Mouse (Mus musculus) macrophage (primary cell): ENCODE results near the gene Parvb. TPM values are rescaled to one million over a fixed set of nuclear protein-coding genes. Genes with fewer than 3 reads are reported as not detected.

Source experiments
- H3K27ac ChIP-seq: fragments of 350-480 bp; formaldehyde crosslinking; 2 replicates; pipeline ENCODE4 v1.9.0; 2021
- H3K36me3 ChIP-seq: fragments of 350-480 bp; formaldehyde crosslinking; 2 replicates; pipeline ENCODE4 v1.9.0; 2021; ENCODE audit errors: inconsistent target
- H3K4me3 ChIP-seq: fragments of 350-480 bp; formaldehyde crosslinking; 2 replicates; pipeline ENCODE4 v1.9.0; 2021; ENCODE audit errors: inconsistent target
- H3K79me2 ChIP-seq: fragments of 350-480 bp; formaldehyde crosslinking; 2 replicates; pipeline ENCODE4 v1.9.0; 2021; ENCODE audit errors: inconsistent target
- WGBS: methylation state at CpG from one replicate; pipeline ENCODE4 v1.1.7; 2026; ENCODE audit warnings: inconsistent platforms; ENCODE audit not compliant: missing documents; 5-methylcytosine and 5-hydroxymethylcytosine counted together
- polyA plus RNA-seq: library from polyadenylated mRNA; stranded (reverse); fragments of 250-400 nt; gene quantifications from 3 replicates; pipeline ENCODE4 v1.2.4, GENCODE M21; 2018; ENCODE audit warnings: inconsistent platforms
- total RNA-seq, 78 experiments: library from RNA; depleted of rRNA; stranded (reverse); fragments of 250-400 nt; gene quantifications; 1 replicate in 9 of 78; 2 replicates in 24 of 78; 3 replicates in 43 of 78; 4 replicates in 2 of 78; pipeline ENCODE4 v1.2.4; 2018; ENCODE audit warnings: inconsistent platforms in 56 of 78

The Parvb gene
- total RNA-seq (2018; cell fraction: chromatin; rRNA removed), result 100 to 1,000 TPM in 4 of 26 experiments, 10 to 100 TPM in 22; 28.7 to 170 (median 47.6) TPM
- total RNA-seq (2018; cell fraction: cytosol; rRNA removed), result 10 to 100 TPM; 20.1 to 49.7 (median 33.8) TPM
- total RNA-seq (2018; cell fraction: nucleus; rRNA removed), result 10 to 100 TPM; 19.9 to 79.4 (median 36.2) TPM
- polyA plus RNA-seq, result 29.1 to 51.0 TPM (median 42.1 TPM) in 3 replicates

DNA sequence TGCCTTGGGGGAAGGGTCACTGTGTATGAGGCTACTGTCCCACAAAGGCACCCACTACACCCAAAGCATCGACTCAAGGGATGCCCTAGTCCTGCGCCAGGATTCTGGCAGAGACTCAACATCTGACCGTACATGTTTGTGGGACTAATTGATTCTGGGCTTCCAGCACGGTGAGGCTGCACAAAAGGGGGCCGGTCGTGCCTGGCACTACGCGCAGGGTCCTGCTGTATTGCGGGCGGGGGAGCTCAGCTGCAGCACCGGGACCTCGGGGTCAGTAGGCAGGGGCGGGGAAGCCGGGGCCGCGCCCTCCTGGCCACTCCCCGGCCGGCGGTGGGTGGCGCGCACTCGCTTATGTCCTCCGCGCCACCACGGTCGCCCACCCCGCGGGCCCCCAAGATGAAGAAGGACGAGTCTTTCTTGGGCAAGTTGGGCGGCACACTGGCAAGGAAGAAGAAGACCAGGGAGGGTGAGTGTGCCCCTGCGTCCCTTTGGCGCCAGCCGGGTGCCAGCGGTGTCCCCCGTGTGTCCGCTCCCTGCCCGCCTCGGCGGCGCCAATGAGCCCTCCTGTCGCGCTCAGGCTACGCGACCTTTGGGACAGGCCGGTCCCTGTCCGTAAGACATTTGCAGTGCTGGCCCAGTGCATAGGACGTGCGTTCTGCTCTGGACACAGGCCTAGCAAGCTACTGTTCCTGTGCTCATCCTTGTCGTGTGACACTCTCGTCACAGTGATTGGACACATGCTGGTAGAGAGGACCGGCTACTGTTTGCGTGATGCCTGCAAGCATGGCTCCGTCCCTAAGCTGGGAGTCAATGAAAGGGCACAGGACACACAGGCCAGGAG lies at the start of gene Parvb:
TSS of gene Parvb (plus strand) at position 323 of the 841 bp plus-strand sequence.
- H3K79me2 ChIP-seq, result peaks cover 42% of the 10 kb centered on the region
- peak within 1 kb of the TSS; percentile 54 for H3K27ac ChIP-seq
- 4% methylated on average over 52 of the region's 53 CpGs for WGBS
- H3K36me3 ChIP-seq, result no peaks in the 10 kb centered on the region
- peak within 1 kb of the TSS; percentile 49 for H3K4me3 ChIP-seq

DNA sequence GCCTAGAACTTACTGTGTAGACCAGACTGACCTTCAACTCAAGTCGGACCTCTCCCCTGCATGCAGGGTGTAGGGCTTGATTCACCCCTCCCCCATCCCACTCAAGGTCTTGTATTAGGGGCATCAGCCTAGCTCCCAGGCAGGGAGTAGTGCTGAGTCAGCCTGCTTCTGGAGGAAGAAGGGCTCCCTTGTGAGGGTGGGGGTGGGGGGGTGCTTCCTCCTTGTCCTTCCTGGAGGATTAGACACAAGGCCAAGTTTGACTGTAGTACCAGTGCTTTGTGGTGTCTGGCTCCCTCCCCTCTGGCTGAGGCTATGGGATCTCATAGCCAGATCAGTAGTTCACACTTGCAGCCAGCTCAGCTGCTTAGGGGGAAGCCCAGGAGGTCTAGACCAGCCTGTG lies 47.9 kb upstream of the Parvb start:
- no peaks in the 10 kb centered on the region for H3K36me3 ChIP-seq
- WGBS, result 0% methylated on average over 1 of the region's 1 CpGs
- H3K4me3 ChIP-seq, result no peak overlapping the region
- H3K79me2 ChIP-seq, result no peaks in the 10 kb centered on the region
- peak overlapping the region; percentile 69 for H3K27ac ChIP-seq

DNA sequence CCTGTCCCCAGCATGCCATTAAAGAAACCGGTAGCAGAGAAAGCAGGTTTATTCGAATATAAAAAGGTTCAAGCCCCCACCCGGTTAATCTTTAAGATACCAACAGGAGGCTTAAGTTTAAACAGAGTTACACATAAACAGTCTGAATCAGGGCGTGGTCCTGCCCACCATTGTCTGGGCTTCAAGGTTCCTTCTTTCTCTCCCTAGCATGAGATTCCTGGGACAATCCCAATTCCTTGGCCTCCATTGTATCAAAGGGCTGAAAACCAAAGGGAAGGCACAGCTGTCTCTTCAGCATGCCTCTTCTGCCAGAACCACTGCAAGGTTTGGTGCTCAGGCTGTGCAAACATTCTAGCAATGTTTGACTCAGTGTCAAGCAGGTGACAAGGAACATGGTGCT lies 45.6 kb upstream of the Parvb start:
- WGBS, result 86% methylated on average over 4 of the region's 4 CpGs
- Histone ChIP-seq H3K27ac (no peak overlapping the region), H3K36me3 (no peaks in the 10 kb centered on the region), H3K4me3 (no peak overlapping the region), H3K79me2 (no peaks in the 10 kb centered on the region; the same call in 1 of the 2 replicates)

DNA sequence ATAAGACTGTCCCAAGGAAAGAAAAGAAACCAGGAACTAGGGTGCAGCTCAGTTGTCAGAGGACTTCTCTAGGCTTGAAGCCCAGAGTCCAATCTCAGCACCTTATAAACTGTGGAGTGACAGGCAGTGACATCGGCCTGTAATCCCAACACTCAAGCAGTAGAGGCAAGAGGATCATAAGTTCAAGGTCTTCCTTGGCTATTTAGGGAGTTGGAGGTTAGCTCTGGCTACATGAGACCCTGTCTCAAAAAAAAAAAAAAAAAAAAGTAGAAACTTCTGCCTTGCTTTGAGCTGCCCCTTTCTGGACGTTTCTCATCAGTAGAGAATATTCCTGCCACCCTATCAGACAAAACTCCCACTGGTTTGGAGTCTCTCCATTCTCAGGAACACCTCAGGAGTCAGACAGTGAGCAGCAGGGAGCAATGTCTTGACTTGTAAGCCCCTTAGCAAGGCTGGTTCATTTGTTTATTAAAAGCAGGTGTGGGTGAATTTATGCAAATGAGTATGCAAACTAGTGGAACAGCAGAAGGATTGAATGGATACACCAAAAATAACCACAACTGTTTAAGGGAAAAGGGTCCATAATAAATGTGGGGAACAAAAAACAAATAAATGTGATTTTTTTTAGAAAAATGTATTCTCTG lies 42.8 kb upstream of the Parvb start:
- H3K36me3 ChIP-seq, result no peaks in the 10 kb centered on the region
- H3K27ac ChIP-seq, result no peak overlapping the region
- H3K4me3 ChIP-seq, result no peak overlapping the region
- WGBS, result 77% methylated on average over 2 of the region's 2 CpGs
- H3K79me2 ChIP-seq, result peaks cover 17% of the 10 kb centered on the region

DNA sequence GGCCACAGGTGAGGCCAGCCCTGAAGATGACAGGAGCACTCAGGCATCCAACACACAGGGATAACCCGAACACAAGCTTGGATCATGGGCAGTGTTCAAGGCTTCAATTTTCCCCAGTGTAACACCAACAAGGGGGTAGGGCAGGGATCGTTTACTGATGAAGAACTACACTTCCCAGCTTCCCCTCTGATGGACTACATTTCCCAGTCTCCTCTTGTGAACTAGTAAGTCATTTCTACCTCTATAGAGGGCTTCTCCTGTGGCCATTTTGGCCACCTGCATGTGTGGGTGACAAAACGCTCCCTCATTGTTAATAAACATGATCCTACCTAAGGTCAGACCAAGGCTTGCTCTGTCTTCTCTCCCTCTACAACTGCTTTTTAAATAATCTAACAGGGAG lies 42.0 kb upstream of the Parvb start:
- Histone ChIP-seq H3K36me3 (no peaks in the 10 kb centered on the region), H3K79me2 (peaks cover 26% of the 10 kb centered on the region), H3K27ac (no peak overlapping the region), H3K4me3 (no peak overlapping the region)
- 68% methylated on average over 3 of the region's 3 CpGs for WGBS

DNA sequence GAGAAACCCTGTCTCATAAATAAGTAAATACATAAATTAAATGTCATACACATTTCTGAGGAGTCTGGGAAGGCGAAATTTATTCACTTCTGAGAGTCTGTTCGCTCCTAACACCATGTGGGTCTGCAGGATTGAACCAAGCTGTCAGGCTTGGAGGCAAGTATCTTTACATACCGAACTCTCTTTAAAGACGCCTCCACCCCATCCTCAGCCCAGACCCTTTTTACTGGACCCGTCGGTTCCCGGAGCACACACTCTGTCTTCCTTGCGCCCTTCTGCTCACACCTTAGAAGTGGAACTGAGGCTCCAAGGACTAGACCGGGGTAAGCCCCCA lies 40.2 kb upstream of the Parvb start:
- Histone ChIP-seq H3K27ac (peak overlapping the region; percentile 73), H3K79me2 (peaks cover 29% of the 10 kb centered on the region), H3K4me3 (peak overlapping the region; percentile 87), H3K36me3 (peaks cover 14% of the 10 kb centered on the region)
- 4% methylated on average over 9 of the region's 9 CpGs for WGBS

DNA sequence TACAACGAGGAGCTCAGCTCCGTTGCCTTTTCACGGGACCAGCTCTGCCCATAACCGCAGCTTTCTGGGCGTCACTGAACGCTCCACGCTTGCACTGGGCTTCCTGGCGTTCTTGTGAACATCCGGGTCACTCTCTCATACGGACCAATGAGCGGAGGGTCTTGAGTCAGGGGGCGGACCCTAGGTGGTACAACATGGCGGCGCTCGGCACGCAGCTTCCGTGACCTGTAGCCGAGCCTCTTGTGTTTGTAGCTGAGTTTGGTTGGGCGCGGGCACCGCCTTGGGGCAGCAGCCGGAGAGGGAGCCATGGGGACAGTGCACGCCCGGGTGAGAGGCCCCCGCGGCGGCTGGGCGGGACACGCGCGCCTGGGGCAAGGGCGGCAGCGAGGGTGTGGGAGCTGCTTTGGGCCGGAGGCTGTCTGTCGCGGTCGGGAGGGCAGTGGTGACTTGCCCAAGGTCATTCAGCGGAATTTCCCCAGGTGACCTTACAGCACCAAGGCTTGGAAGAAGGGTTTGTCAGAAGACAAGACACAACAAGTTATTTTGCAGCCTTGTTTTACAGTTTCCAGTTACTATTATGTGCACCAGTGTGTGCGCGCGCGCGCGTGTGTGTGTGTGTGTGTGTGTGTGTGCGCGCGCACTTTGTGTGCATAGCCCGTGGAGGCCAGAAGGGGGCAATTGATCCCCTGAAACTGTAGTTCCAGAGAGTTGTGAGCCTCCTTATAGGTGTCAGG lies 39.6 kb upstream of the Parvb start, which contains the start of gene Samm50:
TSS of gene Samm50 (plus strand) at position 184 of the 734 bp plus-strand sequence.
- peaks cover 29% of the 10 kb centered on the region for H3K79me2 ChIP-seq
- peak within 1 kb of the TSS; percentile 73 for H3K27ac ChIP-seq
- H3K36me3 ChIP-seq, result peaks cover 19% of the 10 kb centered on the region
- peak within 1 kb of the TSS; percentile 87 for H3K4me3 ChIP-seq
- 2% methylated on average over 47 of the region's 48 CpGs for WGBS

DNA sequence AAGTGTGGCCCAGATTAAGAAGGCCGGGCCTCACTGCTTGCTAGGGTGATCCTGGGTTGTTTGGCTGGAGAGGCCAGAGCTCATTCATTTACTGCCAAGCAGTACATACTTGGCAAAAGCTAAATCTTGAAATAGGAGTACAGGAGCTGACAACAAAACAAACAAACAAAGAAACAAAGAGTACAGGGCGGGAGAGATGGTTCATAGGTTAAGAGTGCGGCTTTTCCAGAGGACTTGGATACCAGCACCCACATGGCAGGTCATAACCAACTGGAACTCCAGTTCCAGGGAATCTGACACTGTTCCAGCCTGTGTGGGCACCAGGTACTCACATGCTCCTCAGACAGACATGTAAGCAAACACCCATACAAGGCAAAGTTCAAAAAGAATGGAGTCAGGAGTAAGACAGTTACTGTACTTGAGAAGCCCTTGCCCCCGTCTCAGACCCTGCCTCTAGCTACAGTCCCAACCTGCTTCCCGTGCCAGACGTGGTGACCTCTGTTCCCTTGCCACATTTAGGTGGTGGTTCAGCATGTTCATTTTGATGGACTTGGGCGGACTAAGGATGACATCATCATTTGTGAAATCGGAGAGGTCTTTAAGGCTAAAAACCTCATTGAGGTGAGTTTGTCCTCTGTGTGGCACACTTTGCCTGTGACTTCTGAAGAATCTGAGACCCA lies 35.2 kb upstream of the Parvb start:
- H3K36me3 ChIP-seq, result peaks cover 63% of the 10 kb centered on the region
- H3K4me3 ChIP-seq, result no peak overlapping the region
- peaks cover 29% of the 10 kb centered on the region for H3K79me2 ChIP-seq
- WGBS, result 94% methylated on average over 8 of the region's 8 CpGs
- no peak overlapping the region for H3K27ac ChIP-seq

DNA sequence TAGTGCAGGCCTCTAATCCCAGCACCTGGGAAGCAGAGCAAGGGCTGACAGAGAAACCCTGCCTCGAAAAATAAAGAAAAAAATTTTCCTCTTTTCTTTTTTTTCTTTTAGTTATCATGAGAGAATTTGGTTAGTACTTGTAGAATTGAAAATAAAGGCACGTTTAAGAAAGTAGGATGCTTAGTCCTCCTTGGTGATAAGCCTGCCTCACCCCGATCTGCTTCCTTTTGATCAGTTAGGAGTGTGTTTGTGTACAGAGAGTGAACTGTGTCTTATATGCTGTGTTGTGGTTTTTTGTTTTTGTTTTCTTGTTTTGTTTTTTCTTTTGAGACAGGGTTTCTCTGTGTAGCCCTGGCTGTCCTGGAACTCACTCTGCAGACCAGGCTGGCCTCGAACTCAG lies 24.5 kb upstream of the Parvb start:
- Histone ChIP-seq H3K27ac (no peak overlapping the region), H3K79me2 (no peaks in the 10 kb centered on the region), H3K36me3 (peaks cover 63% of the 10 kb centered on the region), H3K4me3 (no peak overlapping the region)
- WGBS, result 95% methylated on average over 4 of the region's 4 CpGs

DNA sequence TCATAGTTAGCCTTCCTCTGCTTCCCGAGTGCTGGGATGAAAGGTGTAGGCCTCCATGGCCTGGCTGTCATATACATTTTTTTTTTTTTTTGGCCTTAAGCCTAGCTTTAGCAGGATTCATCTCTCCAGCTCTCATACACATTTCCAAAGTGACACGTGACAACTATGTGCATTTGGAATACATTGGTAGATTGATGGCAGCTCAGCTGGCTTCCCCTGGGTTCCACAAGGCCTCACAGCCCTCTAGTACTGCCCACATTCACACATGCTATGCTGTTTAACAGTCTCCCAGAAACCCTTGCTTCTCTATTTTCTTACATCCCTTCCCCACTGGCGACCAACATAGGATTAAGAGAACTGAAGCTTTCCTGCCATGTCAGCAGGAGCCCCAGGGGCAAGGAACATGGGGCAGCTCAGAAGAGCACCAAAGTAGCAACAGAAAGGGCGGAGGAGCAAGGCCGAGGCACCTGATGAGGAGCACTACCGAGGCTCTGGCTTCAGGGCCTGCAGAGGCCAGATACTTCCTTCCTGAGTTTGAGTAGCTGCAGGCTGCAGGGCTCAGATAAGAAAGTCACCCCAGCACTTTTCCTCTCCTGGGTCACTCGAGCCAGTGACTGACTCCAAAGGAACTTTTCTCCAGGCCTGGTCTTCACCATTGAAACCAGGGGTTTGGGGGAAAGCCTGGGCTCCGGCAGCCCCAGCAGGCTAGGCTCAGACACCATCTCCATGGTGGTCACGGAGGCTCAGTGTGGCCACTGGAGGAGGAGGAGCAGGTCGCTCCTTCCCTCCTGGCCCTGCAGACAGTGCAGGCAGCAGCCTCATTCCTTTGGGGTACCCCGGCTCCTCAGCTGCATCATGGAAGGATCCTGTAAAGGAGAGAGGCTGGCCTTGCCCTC lies 22.1 kb upstream of the Parvb start:
- no peak overlapping the region for H3K4me3 ChIP-seq

DNA sequence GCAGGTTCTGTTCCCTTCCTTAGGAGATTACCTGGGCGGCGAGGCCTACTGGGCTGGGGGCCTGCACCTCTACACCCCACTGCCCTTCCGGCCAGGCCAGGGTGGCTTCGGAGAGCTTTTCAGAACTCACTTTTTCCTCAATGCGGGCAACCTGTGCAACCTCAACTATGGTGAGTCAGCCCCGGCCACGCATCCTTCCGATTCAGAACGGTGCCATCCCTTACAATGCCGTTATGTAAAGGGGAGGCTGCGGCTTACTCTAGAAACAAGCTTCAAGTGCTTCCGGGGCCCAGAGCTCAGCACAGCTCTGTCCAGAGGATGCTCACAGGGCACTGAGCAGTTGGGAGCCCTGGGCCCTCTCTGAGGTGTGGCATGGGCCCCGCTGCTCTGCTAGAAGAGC lies 21.4 kb upstream of the Parvb start:
- no peak overlapping the region for H3K4me3 ChIP-seq
- H3K79me2 ChIP-seq, result no peaks in the 10 kb centered on the region
- peaks cover 55% of the 10 kb centered on the region for H3K36me3 ChIP-seq
- WGBS, result 52% methylated on average over 13 of the region's 13 CpGs
- H3K27ac ChIP-seq, result no peak overlapping the region

More for the DNA sequence above, 22.1 kb upstream of the Parvb start:
- peaks cover 57% of the 10 kb centered on the region for H3K36me3 ChIP-seq
- 49% methylated on average over 11 of the region's 11 CpGs for WGBS
- H3K79me2 ChIP-seq, result no peaks in the 10 kb centered on the region
- H3K27ac ChIP-seq, result peak overlapping the region; percentile 27

DNA sequence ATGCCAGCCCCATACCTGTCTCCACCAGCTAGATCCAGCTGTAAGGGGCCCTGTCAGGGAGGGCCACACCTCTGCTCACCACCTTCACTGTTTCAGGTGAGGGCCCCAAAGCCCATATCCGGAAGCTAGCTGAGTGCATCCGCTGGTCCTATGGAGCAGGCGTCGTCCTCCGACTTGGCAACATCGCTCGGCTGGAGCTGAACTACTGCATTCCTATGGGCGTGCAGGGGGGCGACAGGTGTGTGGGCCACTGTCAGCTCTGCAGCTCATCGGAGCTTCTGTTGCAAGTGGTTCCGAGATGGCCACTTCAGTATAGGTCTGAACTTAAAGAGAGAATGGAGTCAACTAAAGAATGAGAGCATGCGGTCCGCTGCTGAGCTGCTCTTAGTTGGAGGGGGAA lies 20.9 kb upstream of the Parvb start:
- no peaks in the 10 kb centered on the region for H3K79me2 ChIP-seq
- no peak overlapping the region for H3K4me3 ChIP-seq
- H3K36me3 ChIP-seq, result peaks cover 50% of the 10 kb centered on the region
- no peak overlapping the region for H3K27ac ChIP-seq
- 89% methylated on average over 11 of the region's 13 CpGs for WGBS

DNA sequence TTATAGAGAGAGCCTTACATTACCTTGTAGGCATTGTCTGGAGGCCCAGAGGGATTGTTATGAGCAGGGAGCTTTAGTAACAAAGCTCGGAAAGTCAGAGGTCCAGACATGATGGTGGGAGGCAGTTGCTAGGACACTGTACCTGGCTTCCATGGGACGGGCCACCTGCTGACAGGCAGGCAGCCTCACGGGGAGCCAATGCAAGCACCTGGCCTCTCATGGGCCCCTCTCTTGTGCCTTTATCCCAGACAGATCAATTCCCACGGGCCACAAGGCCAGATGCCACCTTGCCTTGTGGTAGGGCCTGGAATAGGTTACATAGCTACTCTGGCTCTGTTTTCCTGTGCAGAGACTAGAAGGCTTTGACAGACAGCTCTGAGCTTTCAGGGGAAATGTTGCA lies 20.3 kb upstream of the Parvb start:
- no peak overlapping the region for H3K27ac ChIP-seq
- H3K36me3 ChIP-seq, result peaks cover 44% of the 10 kb centered on the region
- no peaks in the 10 kb centered on the region for H3K79me2 ChIP-seq
- 84% methylated on average over 4 of the region's 4 CpGs for WGBS
- no peak overlapping the region for H3K4me3 ChIP-seq
